Comparison of ENCODE assay signal across 20 mouse cellular contexts in genomic region chr3:145828906-145829305, GRCm38 (mm10).
"Had no signal": no experiment of that assay in that cellular context is flagged by ENCODE, and none has a peak within 500 bp of the region (broad histone marks: within the 10 kb centered on the region; RNA-seq: fewer than 3 reads in every experiment).

No protein-coding gene starts in this region.

- H3K27me3 ChIP-seq: limb, embryonic 12.5 days; limb, embryonic 15.5 days; liver, embryonic 12.5 days; liver, embryonic 15.5 days; stomach, embryonic 15.5 days had no signal

- H3K4me1 ChIP-seq: liver, embryonic 12.5 days; liver, embryonic 15.5 days had no signal

- H3K4me2 ChIP-seq: limb, embryonic 12.5 days; limb, embryonic 15.5 days; liver, embryonic 12.5 days; liver, embryonic 15.5 days; midbrain, embryonic 13.5 days; stomach, embryonic 15.5 days had no signal

- ATAC-seq: intestine, embryonic 16.5 days; liver, embryonic 12.5 days; midbrain, embryonic 13.5 days; midbrain, embryonic 16.5 days had no signal

- H3K4me3 ChIP-seq: limb, embryonic 12.5 days; limb, embryonic 15.5 days; liver, embryonic 12.5 days; liver, embryonic 15.5 days; midbrain, embryonic 13.5 days; stomach, embryonic 15.5 days had no signal

- H3K9me3 ChIP-seq: limb, embryonic 12.5 days; limb, embryonic 15.5 days; liver, embryonic 12.5 days; liver, embryonic 15.5 days; midbrain, embryonic 13.5 days; stomach, embryonic 15.5 days had no signal

- DNase-seq: kidney, adult 18-20 months; kidney, adult 9 months; kidney, postnatal 14 days; kidney, postnatal 4 days; left cerebral cortex, postnatal 4 days; lung, adult 2 months; lung, postnatal 10 days; retina, postnatal 1 day; right cerebral cortex, postnatal 25 days; spleen, adult 18-20 months; thymus, postnatal 25 days had no signal

- H3K36me3 ChIP-seq: limb, embryonic 12.5 days; limb, embryonic 15.5 days; liver, embryonic 12.5 days; liver, embryonic 15.5 days; midbrain, embryonic 13.5 days; stomach, embryonic 15.5 days had no signal

- H3K27ac ChIP-seq: limb, embryonic 12.5 days; limb, embryonic 15.5 days; liver, embryonic 12.5 days; liver, embryonic 15.5 days; macrophage; midbrain, embryonic 13.5 days; stomach, embryonic 15.5 days had no signal

- H3K9ac ChIP-seq: limb, embryonic 12.5 days; limb, embryonic 15.5 days; liver, embryonic 12.5 days; liver, embryonic 15.5 days; midbrain, embryonic 13.5 days; stomach, embryonic 15.5 days had no signal
